Mouse (Mus musculus): ENCODE data around the gene Prkaa2. TPM values are rescaled to one million over a fixed set of nuclear protein-coding genes. Genes with fewer than 3 reads are reported as not detected.

The Prkaa2 gene
- polyA plus RNA-seq, 1 experiment from 2014 or later = 6.2 TPM

DNA sequence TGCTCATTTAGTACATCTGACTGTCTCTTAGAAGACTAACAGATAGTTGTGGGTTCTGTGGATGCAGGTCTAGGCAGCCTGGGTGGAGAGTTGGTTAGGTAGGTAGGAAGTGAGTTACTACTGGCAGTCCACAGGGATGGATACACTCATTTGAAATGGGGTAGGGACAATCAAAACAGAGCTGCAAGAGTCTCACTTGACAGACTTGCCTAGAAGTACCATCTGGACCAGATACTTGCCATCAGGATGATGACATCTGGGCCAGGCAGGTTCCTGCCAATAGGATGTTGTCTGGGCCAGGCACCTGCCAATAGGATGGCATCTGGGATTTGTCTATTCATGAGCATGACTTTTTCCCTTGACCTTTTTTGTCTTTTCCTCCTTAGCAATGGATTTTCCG lies 108.0 kb downstream of the Prkaa2 start:
- WGBS = 57% methylated on average over 1 of the region's 1 CpGs
- no peaks in the 10 kb centered on the region for H3K36me3 ChIP-seq (ENCODE audit: poor library complexity, severe bottlenecking)
- no peaks in the 10 kb centered on the region for H3K9me3 ChIP-seq (replicated peaks)
- no peak for ATAC-seq
- H3K4me3 ChIP-seq = no peak overlapping the region
- H3K27ac ChIP-seq = no peak overlapping the region
- H3K4me2 ChIP-seq = no peak overlapping the region
- H3K27me3 ChIP-seq = no peaks in the 10 kb centered on the region
- no peaks in the 10 kb centered on the region for H3K4me1 ChIP-seq
- no peak overlapping the region for H3K9ac ChIP-seq

- no peak overlapping the region for H3K4me3 ChIP-seq
- H3K4me2 ChIP-seq = no peak overlapping the region
- 76% methylated on average over 5 of the region's 5 CpGs for WGBS
- no peak overlapping the region for H3K27ac ChIP-seq
- no peaks in the 10 kb centered on the region for H3K4me1 ChIP-seq
- H3K27me3 ChIP-seq = no peaks in the 10 kb centered on the region
- H3K9ac ChIP-seq = no peak overlapping the region
- no peak for ATAC-seq
- no peaks in the 10 kb centered on the region for H3K36me3 ChIP-seq (ENCODE audit: poor library complexity, severe bottlenecking)
- H3K9me3 ChIP-seq (replicated peaks) = no peaks in the 10 kb centered on the region
Observed at GRCm38 (mm10) chr4:104999702-105000101, 110.0 kb downstream of the Prkaa2 start.

GRCm38 (mm10) chr4:104993140-104993874 lies 116.4 kb downstream of the Prkaa2 start:
- H3K27me3 ChIP-seq = no peaks in the 10 kb centered on the region
- no peak overlapping the region for H3K4me2 ChIP-seq
- 93% methylated on average over 10 of the region's 10 CpGs for WGBS
- H3K27ac ChIP-seq = no peak overlapping the region
- H3K4me1 ChIP-seq = no peaks in the 10 kb centered on the region
- H3K36me3 ChIP-seq (ENCODE audit: poor library complexity, severe bottlenecking) = no peaks in the 10 kb centered on the region
- no peak overlapping the region for H3K9ac ChIP-seq
- H3K9me3 ChIP-seq (replicated peaks) = no peaks in the 10 kb centered on the region
- ATAC-seq = no peak
- no peak overlapping the region for H3K4me3 ChIP-seq

DNA sequence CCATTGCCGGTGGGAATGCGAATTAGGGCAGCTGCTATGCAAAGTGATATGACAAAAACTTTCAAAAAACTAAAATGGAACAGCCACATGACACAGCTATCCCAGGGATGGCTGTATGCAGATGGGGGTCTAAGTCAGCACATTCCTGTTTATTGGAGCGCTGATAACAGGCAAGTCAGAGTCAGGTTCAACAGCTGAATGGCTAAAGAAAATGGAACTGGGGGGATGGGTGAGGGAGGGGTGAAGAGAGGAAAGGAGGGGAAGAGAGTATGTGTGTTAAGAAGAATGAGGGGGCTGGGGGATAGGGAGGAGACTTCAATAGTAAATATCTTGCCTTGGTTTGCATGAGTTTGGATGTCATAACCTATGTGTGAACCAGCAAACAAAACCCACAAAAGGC lies 117.4 kb downstream of the Prkaa2 start:
- no peaks in the 10 kb centered on the region for H3K27me3 ChIP-seq
- 84% methylated on average over 3 of the region's 3 CpGs for WGBS
- no peaks in the 10 kb centered on the region for H3K36me3 ChIP-seq (ENCODE audit: poor library complexity, severe bottlenecking)
- H3K9ac ChIP-seq = no peak overlapping the region
- no peak for ATAC-seq
- H3K4me1 ChIP-seq = 0 out of 2 replicates have a peak, but pooled peaks cover 2% of the 10 kb centered on the region
- H3K27ac ChIP-seq = no peak overlapping the region
- H3K4me3 ChIP-seq = no peak overlapping the region
- no peaks in the 10 kb centered on the region for H3K9me3 ChIP-seq (replicated peaks)
- H3K4me2 ChIP-seq = no peak overlapping the region

GRCm38 (mm10) chr4:104990686-104991085 lies 119.0 kb downstream of the Prkaa2 start:
- 78% methylated on average over 3 of the region's 3 CpGs for WGBS
- no peak for ATAC-seq
- H3K4me3 ChIP-seq = no peak overlapping the region
- no peaks in the 10 kb centered on the region for H3K9me3 ChIP-seq (replicated peaks)
- no peak overlapping the region for H3K4me2 ChIP-seq
- no peaks in the 10 kb centered on the region for H3K27me3 ChIP-seq
- H3K9ac ChIP-seq = no peak overlapping the region
- H3K27ac ChIP-seq = no peak overlapping the region
- 0 out of 2 replicates have a peak, but pooled peaks cover 2% of the 10 kb centered on the region for H3K4me1 ChIP-seq
- H3K36me3 ChIP-seq (ENCODE audit: poor library complexity, severe bottlenecking) = no peaks in the 10 kb centered on the region

DNA sequence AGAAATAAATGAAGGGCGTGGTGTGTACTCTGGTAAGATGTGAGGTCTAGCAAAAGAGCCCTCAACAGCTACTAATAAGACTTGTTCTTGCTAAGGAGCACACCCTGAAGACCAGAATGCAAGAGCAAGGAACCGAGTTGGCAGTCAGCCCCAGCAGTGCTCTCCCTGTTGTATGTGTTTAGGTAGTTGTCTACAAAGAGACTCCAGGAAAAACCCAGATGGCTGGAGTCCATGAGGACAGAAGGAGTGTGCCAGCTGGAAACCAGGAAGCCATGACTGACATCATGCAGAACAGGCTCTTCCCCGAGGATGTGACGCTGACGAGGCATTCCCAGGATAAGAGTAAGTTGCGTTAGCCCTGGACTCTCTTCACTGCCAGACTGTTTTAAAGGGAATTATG lies 119.7 kb downstream of the Prkaa2 start:
- H3K4me1 ChIP-seq = 0 out of 2 replicates have a peak, but pooled peaks cover 2% of the 10 kb centered on the region
- no peak overlapping the region for H3K4me3 ChIP-seq
- no peak for ATAC-seq
- H3K9me3 ChIP-seq (replicated peaks) = no peaks in the 10 kb centered on the region
- no peaks in the 10 kb centered on the region for H3K27me3 ChIP-seq
- H3K4me2 ChIP-seq = no peak overlapping the region
- H3K9ac ChIP-seq = no peak overlapping the region
- WGBS = 82% methylated on average over 6 of the region's 6 CpGs
- no peaks in the 10 kb centered on the region for H3K36me3 ChIP-seq (ENCODE audit: poor library complexity, severe bottlenecking)
- no peak overlapping the region for H3K27ac ChIP-seq

- H3K27ac ChIP-seq = no peak overlapping the region
- no peak overlapping the region for H3K4me2 ChIP-seq
- ATAC-seq = no peak
- WGBS = 91% methylated on average over 7 of the region's 7 CpGs
- H3K9ac ChIP-seq = no peak overlapping the region
- H3K4me1 ChIP-seq = 0 out of 2 replicates have a peak, but pooled peaks cover 2% of the 10 kb centered on the region
- no peaks in the 10 kb centered on the region for H3K27me3 ChIP-seq
- H3K36me3 ChIP-seq (ENCODE audit: poor library complexity, severe bottlenecking) = no peaks in the 10 kb centered on the region
- H3K9me3 ChIP-seq (replicated peaks) = no peaks in the 10 kb centered on the region
- H3K4me3 ChIP-seq = no peak overlapping the region
Observed at GRCm38 (mm10) chr4:104988709-104989108, 121.0 kb downstream of the Prkaa2 start.

DNA sequence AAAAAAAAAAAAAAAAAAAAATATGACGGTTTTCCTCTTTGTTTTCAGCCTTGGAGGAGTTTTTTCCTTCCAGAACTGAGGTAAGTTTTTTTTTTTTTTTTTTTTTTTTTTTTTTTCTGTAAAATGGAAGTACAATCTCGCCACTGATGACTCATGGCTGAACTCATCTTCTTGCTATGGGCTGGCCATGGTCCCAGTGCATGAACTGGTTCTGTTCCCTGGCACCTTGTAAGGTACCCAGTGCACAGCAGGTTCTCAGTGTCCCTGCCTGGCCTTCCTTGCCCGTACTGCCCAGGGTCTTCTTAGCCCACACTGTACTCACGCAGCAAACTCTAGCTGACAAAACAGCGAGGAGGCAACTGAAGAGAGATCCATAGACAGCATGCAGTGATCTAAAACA lies 121.6 kb downstream of the Prkaa2 start:
- H3K27me3 ChIP-seq = no peaks in the 10 kb centered on the region
- 76% methylated on average over 5 of the region's 5 CpGs for WGBS
- H3K4me2 ChIP-seq = no peak overlapping the region
- no peak overlapping the region for H3K4me3 ChIP-seq
- H3K4me1 ChIP-seq = 0 out of 2 replicates have a peak, but pooled peaks cover 2% of the 10 kb centered on the region
- no peaks in the 10 kb centered on the region for H3K9me3 ChIP-seq (replicated peaks)
- H3K27ac ChIP-seq = no peak overlapping the region
- ATAC-seq = no peak
- H3K9ac ChIP-seq = no peak overlapping the region
- no peaks in the 10 kb centered on the region for H3K36me3 ChIP-seq (ENCODE audit: poor library complexity, severe bottlenecking)

- whole genome bisulfite sequencing = 68% methylated on average over 7 of the region's 7 CpGs
- H3K4me2 ChIP-seq = no peak overlapping the region
- H3K27me3 ChIP-seq = no peaks in the 10 kb centered on the region
- H3K9ac ChIP-seq = no peak overlapping the region
- H3K36me3 ChIP-seq (ENCODE audit: poor library complexity, severe bottlenecking) = no peaks in the 10 kb centered on the region
- no peak for ATAC-seq
- no peak overlapping the region for H3K4me3 ChIP-seq
- H3K27ac ChIP-seq = no peak overlapping the region
- 0 out of 2 replicates have a peak, but pooled peaks cover 2% of the 10 kb centered on the region for H3K4me1 ChIP-seq
- no peaks in the 10 kb centered on the region for H3K9me3 ChIP-seq (replicated peaks)
Observed at GRCm38 (mm10) chr4:104987631-104988030, 122.1 kb downstream of the Prkaa2 start.

- 89% methylated on average over 5 of the region's 5 CpGs for WGBS
- no peak for ATAC-seq
- H3K27me3 ChIP-seq = no peaks in the 10 kb centered on the region
- no peak overlapping the region for H3K9ac ChIP-seq
- H3K4me2 ChIP-seq = no peak overlapping the region
- no peak overlapping the region for H3K4me3 ChIP-seq
- no peaks in the 10 kb centered on the region for H3K36me3 ChIP-seq (ENCODE audit: poor library complexity, severe bottlenecking)
- no peaks in the 10 kb centered on the region for H3K9me3 ChIP-seq (replicated peaks)
- 0 out of 2 replicates have a peak, but pooled peaks cover 2% of the 10 kb centered on the region for H3K4me1 ChIP-seq
- H3K27ac ChIP-seq = no peak overlapping the region
Observed at GRCm38 (mm10) chr4:104985960-104986632, 123.6 kb downstream of the Prkaa2 start.

All from forebrain, embryonic 13.5 days (tissue).